Mouse (Mus musculus) liver, postnatal 0 days (tissue): Measurements from ENCODE around the gene Hmgn3.

Experiments
- CTCF ChIP-seq: sonication (generic); IDR thresholded peaks from 2 replicates; pipeline ENCODE4 v1.5.1; 2016; ENCODE audit warnings: antibody characterized with exemption, low read depth
- EP300 ChIP-seq: IDR thresholded peaks from 2 replicates; pipeline ENCODE4 v1.6.1; 2016; ENCODE audit warnings: antibody characterized with exemption, low read depth, mild to moderate bottlenecking

- TF ChIP-seq CTCF, result no peak
- no peak for TF ChIP-seq EP300
These were observed 85.2 kb downstream of the Hmgn3 start for GRCm38 (mm10) chr9:83061289-83061688.
